Mouse (Mus musculus): ENCODE measurements around the gene Ttll13.

Gene Ttll13

GRCm38 (mm10) chr7:80267764-80268163, 21.6 kb downstream of the Ttll13 start:
- DNase-seq (ENCODE audit: low spot score) = no peak

DNA sequence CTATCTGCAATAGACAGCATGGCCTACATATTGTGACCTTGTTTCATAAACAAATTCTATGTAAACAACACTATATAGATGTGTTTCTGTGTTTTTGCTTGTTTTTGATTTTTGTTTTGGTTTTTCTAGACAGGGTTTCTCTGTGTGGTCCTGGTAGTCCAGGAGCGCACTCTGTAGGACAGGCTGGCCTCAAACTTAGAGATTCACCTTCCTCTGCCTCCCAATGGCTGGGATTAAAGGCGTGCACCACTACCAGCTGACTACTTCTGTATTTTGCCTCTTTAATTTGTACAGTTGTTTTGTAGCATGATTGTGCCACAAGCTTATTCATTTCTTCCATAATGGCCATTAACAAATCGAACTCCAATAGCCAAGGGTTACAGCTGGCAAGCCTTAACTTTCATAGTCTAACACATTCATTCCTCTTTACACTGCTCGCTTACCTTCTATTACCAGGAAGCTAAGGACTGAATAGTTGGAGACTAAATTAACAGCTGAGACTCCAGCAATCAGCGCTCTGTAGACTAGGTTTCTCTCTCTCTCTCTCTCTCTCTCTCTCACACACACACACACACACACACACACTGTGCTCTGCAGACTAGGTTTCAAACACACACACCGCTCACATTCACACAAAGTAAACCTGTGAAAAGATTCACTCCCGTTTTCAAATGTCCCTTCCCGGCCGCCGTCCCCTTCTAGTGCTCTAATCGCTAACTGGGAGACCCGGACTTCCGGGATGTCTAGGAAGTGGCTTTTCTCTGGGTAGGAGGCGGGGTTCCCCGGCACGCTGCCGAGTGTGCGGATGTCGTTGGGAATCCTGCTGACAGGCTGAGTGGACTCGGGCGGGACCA, 22.9 kb downstream of the Ttll13 start, which contains the start of gene Vps33b:
TSS of gene Vps33b (plus strand) at position 753 of the 854 bp plus-strand sequence.
- peak; percentile 95 for DNase-seq (ENCODE audit: low spot score)

GRCm38 (mm10) chr7:80269751-80270255, 23.6 kb downstream of the Ttll13 start:
- DNase-seq (ENCODE audit: low spot score) = peak; percentile 43

DNA sequence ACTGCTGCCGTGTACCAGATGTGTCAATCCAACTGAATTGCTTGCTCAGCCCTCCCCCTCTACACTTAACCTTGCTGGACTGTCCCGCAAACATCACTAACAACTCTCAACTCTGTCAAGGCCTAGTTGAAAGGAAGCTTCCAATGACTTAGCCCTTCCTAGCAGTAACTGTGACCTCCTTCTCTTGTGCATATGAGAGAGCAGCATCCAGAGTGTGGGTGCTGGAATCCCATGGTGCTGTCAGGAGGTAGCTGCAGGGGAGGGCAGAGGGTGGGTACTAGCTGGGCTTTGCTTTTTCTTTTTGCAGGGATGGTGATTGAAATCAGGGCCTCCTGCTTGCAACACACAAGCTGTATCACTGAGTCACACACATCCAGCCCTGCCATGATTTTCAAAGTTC, 27.3 kb downstream of the Ttll13 start:
- DNase-seq (ENCODE audit: low spot score) = no peak

DNA sequence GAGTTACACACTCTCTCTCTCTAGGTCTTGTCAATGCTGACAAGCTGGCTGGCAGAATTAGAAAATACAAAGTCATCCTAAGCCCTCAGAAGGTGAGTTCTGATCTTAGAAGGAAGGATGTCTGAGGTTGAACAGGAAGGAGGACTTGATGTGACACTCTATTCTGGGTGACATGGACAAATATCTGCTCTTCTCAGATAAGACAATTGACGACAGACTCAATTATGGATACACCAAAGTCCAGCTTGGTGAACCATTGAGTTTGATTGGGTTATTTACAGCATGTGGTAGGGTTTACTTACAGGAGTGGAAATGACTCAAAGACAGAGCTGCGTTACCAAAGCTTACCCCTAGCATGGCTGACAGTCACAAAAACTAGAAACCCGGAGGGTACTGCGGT, 30.2 kb downstream of the Ttll13 start:
- no peak for DNase-seq (ENCODE audit: low spot score)

DNA sequence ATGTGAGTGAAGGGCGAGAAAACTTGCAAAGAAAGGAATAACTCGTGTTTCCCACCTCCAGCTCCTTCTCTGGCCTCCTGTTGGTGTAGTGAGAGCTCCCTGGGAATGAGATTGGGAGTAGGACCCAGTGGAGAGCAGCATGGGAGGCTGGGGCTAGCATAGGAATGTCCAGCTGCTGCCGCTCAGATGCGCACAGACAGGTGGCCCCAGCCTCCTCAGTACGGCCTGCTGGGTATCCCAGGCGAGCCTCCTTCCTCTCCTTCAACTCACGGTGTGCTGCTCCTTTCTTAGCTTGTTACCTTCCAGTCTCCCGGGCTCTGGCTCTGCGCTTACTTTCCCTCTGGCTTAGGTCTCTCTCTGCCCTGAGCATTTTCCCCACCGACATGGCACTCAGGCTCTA, 33.9 kb downstream of the Ttll13 start:
- DNase-seq (ENCODE audit: low spot score) = no peak

GRCm38 (mm10) chr7:80280998-80281397, 34.8 kb downstream of the Ttll13 start:
- no peak for DNase-seq (ENCODE audit: low spot score)

GRCm38 (mm10) chr7:80281646-80282045, 35.5 kb downstream of the Ttll13 start:
- DNase-seq (ENCODE audit: low spot score) = no peak

DNA sequence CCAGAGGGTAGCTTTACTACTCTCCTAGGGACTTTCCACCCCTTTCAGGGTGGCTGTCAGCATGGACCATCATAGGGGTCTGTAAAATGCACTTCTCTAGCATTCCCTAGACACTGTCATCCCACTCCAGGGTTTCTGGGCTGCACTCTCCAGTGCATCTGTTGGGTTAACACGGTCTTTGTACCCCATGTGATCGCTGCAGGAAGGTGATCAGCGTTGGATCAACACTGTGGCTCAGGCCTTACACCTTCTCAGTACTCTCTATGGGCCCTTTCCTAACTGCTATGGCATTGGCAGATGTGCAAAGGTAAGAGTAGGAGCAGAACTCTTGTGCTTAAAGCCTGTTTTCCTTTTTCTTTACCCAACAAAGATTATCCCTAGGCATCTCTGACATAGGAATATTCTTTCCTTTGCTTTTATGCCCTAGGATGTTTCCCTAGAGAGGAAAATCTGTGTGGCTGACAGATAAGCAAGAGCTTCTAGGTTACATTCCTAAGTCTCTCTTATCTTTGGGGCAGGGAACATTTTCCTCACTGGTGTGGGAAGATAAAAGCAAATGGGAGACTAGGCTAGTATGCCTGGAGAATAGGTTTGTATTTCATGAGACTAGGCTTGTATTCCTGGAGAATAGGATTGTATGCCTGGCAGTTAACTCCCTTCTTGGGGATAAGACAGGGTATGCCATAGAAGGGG, 37.2 kb downstream of the Ttll13 start:
- no peak for DNase-seq (ENCODE audit: low spot score)

DNA sequence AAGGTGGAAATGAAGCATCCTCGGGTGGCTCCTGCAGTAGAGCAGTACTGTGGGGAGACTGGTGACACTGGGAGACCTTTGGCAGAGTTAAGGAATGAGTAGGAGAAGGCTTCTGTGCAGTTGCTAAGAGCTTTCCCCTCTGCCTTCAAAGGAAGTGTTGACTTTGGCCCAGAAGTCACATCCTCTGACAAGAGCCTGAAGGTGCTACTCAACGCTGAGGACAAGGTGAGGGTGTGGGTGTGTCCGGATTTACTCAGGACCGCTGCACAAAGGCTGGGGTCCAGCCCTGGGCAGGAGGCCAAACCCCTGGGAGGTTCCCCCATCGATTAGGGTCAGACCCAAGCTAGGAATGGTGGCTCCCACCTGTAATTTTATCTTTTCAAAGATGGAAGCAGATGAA, 38.2 kb downstream of the Ttll13 start:
- DNase-seq (ENCODE audit: low spot score) = no peak

DNA sequence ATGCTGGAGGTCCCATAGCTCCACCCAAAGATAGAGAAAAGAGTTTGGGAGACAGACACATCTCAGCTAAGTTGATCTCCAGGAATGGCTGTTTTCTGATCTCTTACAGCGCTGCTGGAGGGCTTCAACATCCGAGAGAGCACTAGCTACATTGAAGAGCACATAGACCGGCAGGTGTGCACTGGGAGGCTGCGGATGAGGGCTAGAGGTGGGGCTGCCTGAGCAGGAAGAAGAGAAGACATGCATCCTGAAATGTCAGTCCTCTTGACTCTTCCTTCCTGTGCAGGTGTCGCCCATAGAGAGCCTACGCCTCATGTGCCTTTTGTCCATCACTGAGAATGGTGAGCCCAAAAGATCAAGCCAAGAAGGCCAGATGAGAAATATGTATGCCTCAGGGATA, 39.5 kb downstream of the Ttll13 start:
- DNase-seq (ENCODE audit: low spot score) = no peak

DNA sequence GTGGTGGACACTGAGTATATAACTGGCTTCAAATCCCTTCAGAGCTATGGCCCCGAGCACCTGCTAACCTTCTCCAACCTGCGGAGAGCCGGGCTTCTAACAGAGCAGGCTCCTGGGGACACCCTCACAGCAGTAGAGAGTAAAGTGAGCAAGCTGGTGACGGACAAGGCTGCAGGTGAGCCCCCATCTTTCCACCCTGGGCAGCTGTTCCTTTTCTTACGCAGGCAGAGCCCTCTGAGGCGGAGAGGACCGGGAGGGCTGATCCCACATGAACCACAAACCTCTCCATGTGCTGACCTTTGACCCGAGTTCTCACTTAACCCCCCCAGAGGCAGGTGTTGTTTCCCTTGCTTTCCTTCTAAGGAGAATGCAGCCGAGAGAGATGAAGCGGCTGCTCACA, 41.6 kb downstream of the Ttll13 start:
- DNase-seq (ENCODE audit: low spot score) = no peak

GRCm38 (mm10) chr7:80294062-80294763, 48.0 kb downstream of the Ttll13 start, which contains the start of gene Prc1:
Gene Prc1 (plus strand): TSS chr7:80294450.
- peak; percentile 98 for DNase-seq (ENCODE audit: low spot score)

GRCm38 (mm10) chr7:80294764-80295648, 48.8 kb downstream of the Ttll13 start:
- peak; percentile 60 for DNase-seq (ENCODE audit: low spot score)

GRCm38 (mm10) chr7:80296462-80296861, 50.3 kb downstream of the Ttll13 start:
- DNase-seq (ENCODE audit: low spot score) = no peak

GRCm38 (mm10) chr7:80297041-80297440, 50.9 kb downstream of the Ttll13 start:
- DNase-seq (ENCODE audit: low spot score) = no peak

GRCm38 (mm10) chr7:80298754-80299153, 52.6 kb downstream of the Ttll13 start:
- no peak for DNase-seq (ENCODE audit: low spot score)

- no peak for DNase-seq (ENCODE audit: low spot score)
These were observed 53.4 kb downstream of the Ttll13 start for GRCm38 (mm10) chr7:80299568-80299967.

DNA sequence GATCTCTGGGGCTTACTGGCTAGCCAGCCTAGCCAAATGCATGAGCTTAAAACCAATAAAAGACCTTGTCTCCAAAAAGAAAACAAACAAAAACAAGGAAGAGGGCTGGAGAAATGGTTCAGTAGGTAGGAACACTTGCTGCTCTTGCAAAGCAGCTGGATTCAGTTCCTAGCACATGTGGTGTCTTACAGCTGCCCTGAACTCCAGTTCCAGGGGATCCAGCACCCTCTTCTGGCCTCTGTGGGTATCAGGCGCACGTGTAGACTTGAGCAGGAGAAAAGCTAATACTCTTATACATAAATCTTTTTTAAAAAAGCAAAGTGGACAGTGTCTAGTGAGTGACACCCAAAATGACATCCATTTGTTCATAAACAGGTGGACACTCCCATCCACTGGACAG, 55.3 kb downstream of the Ttll13 start:
- peak; percentile 26 for DNase-seq (ENCODE audit: low spot score)

GRCm38 (mm10) chr7:80307766-80308165, 61.6 kb downstream of the Ttll13 start:
- DNase-seq (ENCODE audit: low spot score) = no peak

All from MN1 (cell line).